In the genomic region with DNA sequence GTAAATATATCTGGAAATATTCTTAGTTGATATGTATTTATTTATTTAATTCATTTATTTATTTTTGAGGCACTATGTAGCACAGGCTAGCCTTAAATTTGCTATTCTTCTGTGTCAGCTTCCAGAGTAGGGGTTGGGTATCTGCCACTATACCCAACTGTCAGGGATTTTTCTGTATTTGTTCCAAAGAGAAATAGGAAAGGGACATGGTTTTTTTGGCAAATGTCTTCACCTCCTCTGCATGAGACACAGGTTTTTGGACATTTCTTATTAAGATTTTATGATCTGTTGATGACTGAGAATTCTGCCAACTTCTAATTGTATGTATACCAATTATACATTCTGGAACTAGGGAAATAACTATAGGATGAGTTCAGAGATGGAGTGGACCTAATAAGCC, we compare ENCODE assay signal across 26 mouse cellular contexts.
"Had no signal": no experiment of that assay in that cellular context is flagged by ENCODE, and none has a peak within 500 bp of the region (broad histone marks: within the 10 kb centered on the region; RNA-seq: fewer than 3 reads in every experiment).

No protein-coding gene starts in this region.

- H3K4me3 ChIP-seq: embryonic facial prominence, embryonic 10.5 days; embryonic facial prominence, embryonic 12.5 days; embryonic facial prominence, embryonic 13.5 days; embryonic facial prominence, embryonic 15.5 days; erythroblast, embryonic 14.5 days; forebrain, embryonic 10.5 days; forebrain, embryonic 12.5 days; forebrain, embryonic 13.5 days; forebrain, embryonic 15.5 days; heart, adult 2 months; heart, embryonic 10.5 days had no signal

- ATAC-seq: forebrain, embryonic 13.5 days; forebrain, embryonic 14.5 days; forebrain, embryonic 15.5 days; forebrain, embryonic 16.5 days; forebrain, postnatal 0 days had no signal

- H3K27me3 ChIP-seq: embryonic facial prominence, embryonic 12.5 days; embryonic facial prominence, embryonic 13.5 days; embryonic facial prominence, embryonic 15.5 days; forebrain, embryonic 12.5 days; forebrain, embryonic 13.5 days; forebrain, embryonic 15.5 days had no signal

- H3K4me2 ChIP-seq: embryonic facial prominence, embryonic 12.5 days; embryonic facial prominence, embryonic 13.5 days; embryonic facial prominence, embryonic 15.5 days; forebrain, embryonic 12.5 days; forebrain, embryonic 13.5 days; forebrain, embryonic 15.5 days had no signal

- H3K9me3 ChIP-seq: embryonic facial prominence, embryonic 10.5 days; embryonic facial prominence, embryonic 12.5 days; embryonic facial prominence, embryonic 15.5 days; forebrain, embryonic 13.5 days; forebrain, embryonic 15.5 days; heart, embryonic 10.5 days had no signal

- H3K27ac ChIP-seq: embryonic facial prominence, embryonic 10.5 days; embryonic facial prominence, embryonic 12.5 days; embryonic facial prominence, embryonic 13.5 days; embryonic facial prominence, embryonic 15.5 days; forebrain, embryonic 10.5 days; forebrain, embryonic 12.5 days; forebrain, embryonic 13.5 days; forebrain, embryonic 15.5 days; heart, adult 2 months; heart, embryonic 10.5 days had no signal

- H3K9ac ChIP-seq: embryonic facial prominence, embryonic 12.5 days; embryonic facial prominence, embryonic 13.5 days; embryonic facial prominence, embryonic 15.5 days; forebrain, embryonic 12.5 days; forebrain, embryonic 13.5 days; forebrain, embryonic 15.5 days; forebrain, postnatal 0 days had no signal

- DNase-seq: cerebellum, adult 8-10 months; cerebellum, adult 9-11 months; cerebellum, postnatal 14 days; cerebellum, postnatal 25 days; cerebellum, postnatal 36 days; embryo, embryonic 11 days; forebrain, postnatal 0 days; gastrocnemius, postnatal 10 days; gastrocnemius, postnatal 14 days; gastrocnemius, postnatal 25 days; gastrocnemius, postnatal 36 days; heart, adult 11 months; heart, adult 18-20 months; heart, adult 2 months had no signal
